Mouse (Mus musculus): ENCODE data around the gene Aym1. TPM values are rescaled to one million over a fixed set of nuclear protein-coding genes. Genes with fewer than 3 reads are reported as not detected.

The Aym1 gene
- polyA plus RNA-seq (2014; fragmentation: Nextera tagmentation; extraction: Ambion mirVana), result not detected in 2 replicates

DNA sequence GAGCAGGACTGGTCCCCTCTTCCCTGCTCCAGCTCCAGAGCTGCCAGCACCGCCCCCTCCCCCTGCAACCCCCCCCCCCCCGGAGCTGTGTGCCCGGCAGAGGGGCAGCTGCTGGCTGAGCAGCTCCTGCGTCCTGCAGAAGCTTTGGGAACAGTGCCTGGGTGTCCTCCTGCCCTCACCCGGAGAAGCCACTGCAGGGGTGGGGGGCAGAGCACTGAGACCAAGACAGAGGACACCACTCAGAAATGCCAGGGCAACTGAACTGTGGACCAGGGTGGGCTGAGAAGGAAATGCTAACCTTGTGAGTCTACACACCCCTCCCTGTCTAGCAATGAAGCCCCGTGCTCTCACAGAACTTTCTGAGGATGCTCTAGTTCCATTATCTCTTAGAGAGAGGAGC lies at the start of gene Aym1:
Gene Aym1 (plus strand): TSS at position 109 of the 400 bp plus-strand sequence.
- 38% methylated on average over 3 of the region's 6 CpGs for WGBS
- H3K27me3 ChIP-seq (ENCODE audit: control insufficient read depth, insufficient read depth, low read length), result 0 out of 2 replicates have a peak, but pooled peaks cover 7% of the 10 kb centered on the region
- no peak within 1 kb of the TSS for H3K4me2 ChIP-seq (ENCODE audit: low read depth, low read length)
- no peak within 1 kb of the TSS for H3K27ac ChIP-seq (ENCODE audit: low read depth, low read length)
- H3K9ac ChIP-seq (replicated peaks; ENCODE audit: low read depth, low read length), result no peak within 1 kb of the TSS
- H3K9me3 ChIP-seq (ENCODE audit: control insufficient read depth, low read length), result no peaks in the 10 kb centered on the region
- no peaks in the 10 kb centered on the region for H3K4me1 ChIP-seq (ENCODE audit: control insufficient read depth, insufficient read depth, low read length)
- no peaks in the 10 kb centered on the region for H3K36me3 ChIP-seq (ENCODE audit: control insufficient read depth, insufficient read depth, low read length)
- ATAC-seq (ENCODE audit: low read depth), result no peak
- no peak within 1 kb of the TSS for H3K4me3 ChIP-seq (ENCODE audit: low read depth, low read length)

DNA sequence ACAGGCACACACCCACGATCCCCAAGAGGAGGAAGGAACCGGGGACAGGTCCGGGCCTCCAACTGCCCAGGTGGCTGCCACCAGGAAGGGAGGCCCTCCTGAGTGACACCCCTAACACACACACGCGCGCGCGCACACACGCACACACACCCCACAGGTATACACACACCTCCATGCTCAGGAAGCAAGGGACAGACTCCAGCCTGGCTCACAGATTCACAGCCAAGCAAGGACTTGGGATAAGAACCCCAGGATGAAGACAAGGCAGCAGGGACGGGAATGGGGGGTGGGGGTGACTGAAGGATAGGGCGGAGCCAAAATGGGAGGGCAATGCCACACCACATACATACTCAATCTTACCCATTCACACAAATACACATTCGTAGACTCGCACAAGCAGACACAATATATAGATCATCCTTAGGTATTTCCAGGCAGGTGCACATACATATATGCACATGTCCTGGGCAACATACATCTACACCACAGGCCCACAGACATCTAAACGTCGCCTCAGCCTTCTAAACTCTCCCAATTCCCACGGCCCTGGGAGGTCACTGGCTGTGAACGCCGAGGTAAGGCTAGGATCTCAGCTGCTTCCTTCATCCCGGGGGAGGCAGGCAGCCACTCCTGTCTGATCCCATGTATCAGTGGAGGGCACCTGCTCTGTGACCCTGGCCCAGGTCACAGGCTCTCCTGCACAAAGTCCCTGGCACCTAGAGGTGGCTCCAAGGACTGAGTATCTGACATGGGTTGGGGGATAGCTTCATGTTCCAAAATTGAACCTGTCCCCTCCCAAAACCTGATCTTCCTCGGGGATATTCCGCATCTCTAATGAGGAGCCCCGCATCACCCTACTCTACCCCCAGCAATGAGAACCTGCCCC lies 47.4 kb upstream of the Aym1 start:
- Histone ChIP-seq H3K9ac (replicated peaks; ENCODE audit: low read depth, low read length) (peak overlapping the region; percentile 90), H3K4me1 (ENCODE audit: control insufficient read depth, insufficient read depth, low read length) (peaks cover 35% of the 10 kb centered on the region), H3K36me3 (ENCODE audit: control insufficient read depth, insufficient read depth, low read length) (no peaks in the 10 kb centered on the region), H3K4me2 (ENCODE audit: low read depth, low read length) (peak overlapping the region; percentile 90), H3K4me3 (ENCODE audit: low read depth, low read length) (peak overlapping the region; percentile 67), H3K27me3 (ENCODE audit: control insufficient read depth, insufficient read depth, low read length) (no peaks in the 10 kb centered on the region), H3K27ac (ENCODE audit: low read depth, low read length) (no peak overlapping the region), H3K9me3 (ENCODE audit: control insufficient read depth, low read length) (no peaks in the 10 kb centered on the region)
- ATAC-seq (ENCODE audit: low read depth), result no peak
- 54% methylated on average over 22 of the region's 22 CpGs for WGBS

DNA sequence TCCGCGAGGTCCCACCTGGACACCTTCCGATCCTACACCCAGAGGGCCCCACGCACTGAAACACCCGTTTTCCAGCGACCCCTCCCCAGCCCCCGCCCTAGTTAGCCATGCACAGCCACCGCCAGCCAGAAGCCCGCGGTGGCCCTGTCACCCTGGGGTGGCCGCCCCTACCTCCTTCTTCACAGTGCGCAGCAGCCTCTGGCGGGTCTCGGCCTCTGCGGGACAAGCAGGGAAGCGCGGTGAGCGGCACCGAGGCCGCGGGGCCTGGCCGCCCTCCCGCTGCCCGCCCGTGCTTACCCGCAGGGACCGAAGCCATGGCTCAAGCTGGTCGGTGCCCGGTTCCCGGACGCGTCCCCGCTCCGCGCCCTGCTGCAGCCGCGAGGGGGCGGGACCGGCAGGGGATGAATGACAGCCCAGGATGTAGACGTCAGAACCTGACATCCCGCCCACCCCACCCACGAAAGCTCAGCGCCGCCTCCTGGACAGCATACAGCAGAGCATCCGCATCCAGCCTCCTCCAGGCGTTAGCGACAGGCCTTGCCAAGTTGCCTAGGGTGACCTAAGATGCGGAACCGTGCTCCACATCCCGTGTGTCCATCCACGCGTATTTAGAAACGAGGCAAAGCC lies 46.6 kb upstream of the Aym1 start, which contains the start of gene Sgsm1:
Gene Sgsm1 (minus strand): TSS at position 410 of the 627 bp plus-strand sequence.
- H3K4me2 ChIP-seq (ENCODE audit: low read depth, low read length), result peak within 1 kb of the TSS; percentile 90
- H3K27me3 ChIP-seq (ENCODE audit: control insufficient read depth, insufficient read depth, low read length), result no peaks in the 10 kb centered on the region
- peak; percentile 79 for ATAC-seq (ENCODE audit: low read depth)
- peaks cover 35% of the 10 kb centered on the region for H3K4me1 ChIP-seq (ENCODE audit: control insufficient read depth, insufficient read depth, low read length)
- H3K27ac ChIP-seq (ENCODE audit: low read depth, low read length), result peak within 1 kb of the TSS; percentile 52; the same call in 1 of the 2 replicates
- H3K36me3 ChIP-seq (ENCODE audit: control insufficient read depth, insufficient read depth, low read length), result no peaks in the 10 kb centered on the region
- no peaks in the 10 kb centered on the region for H3K9me3 ChIP-seq (ENCODE audit: control insufficient read depth, low read length)
- H3K9ac ChIP-seq (replicated peaks; ENCODE audit: low read depth, low read length), result peak within 1 kb of the TSS; percentile 90
- H3K4me3 ChIP-seq (ENCODE audit: low read depth, low read length), result peak within 1 kb of the TSS; percentile 67
- WGBS, result 2% methylated on average over 51 of the region's 53 CpGs

DNA sequence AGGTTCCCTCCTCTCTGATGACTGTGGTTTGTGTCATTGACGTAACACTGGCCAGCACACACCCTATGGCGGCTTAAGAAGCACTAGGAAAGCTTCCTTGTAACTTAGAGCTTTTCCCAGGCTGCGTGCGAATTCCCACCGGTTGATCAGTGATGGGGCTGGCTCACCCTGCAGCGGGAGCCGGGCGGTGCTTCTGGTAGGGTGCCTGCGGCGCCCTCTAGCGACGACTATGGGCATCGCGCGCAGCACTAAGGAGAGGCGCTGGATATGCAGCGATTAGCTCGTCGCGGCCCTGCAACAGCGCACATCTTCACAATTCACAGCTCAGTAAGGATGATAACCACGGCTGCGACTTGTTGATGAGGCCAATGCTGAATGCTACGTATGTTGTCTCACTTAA lies 43.1 kb upstream of the Aym1 start:
- ATAC-seq (ENCODE audit: low read depth), result peak; percentile 52; the same call in 1 of the 2 replicates
- H3K27ac ChIP-seq (ENCODE audit: low read depth, low read length), result no peak overlapping the region
- no peaks in the 10 kb centered on the region for H3K27me3 ChIP-seq (ENCODE audit: control insufficient read depth, insufficient read depth, low read length)
- H3K4me1 ChIP-seq (ENCODE audit: control insufficient read depth, insufficient read depth, low read length), result peaks cover 4% of the 10 kb centered on the region
- H3K9me3 ChIP-seq (ENCODE audit: control insufficient read depth, low read length), result no peaks in the 10 kb centered on the region
- no peaks in the 10 kb centered on the region for H3K36me3 ChIP-seq (ENCODE audit: control insufficient read depth, insufficient read depth, low read length)
- 2% methylated on average over 24 of the region's 24 CpGs for WGBS
- 0 out of 2 replicates have a peak overlapping the region, but pooled peaks have one; percentile 22 for H3K9ac ChIP-seq (replicated peaks; ENCODE audit: low read depth, low read length)
- H3K4me3 ChIP-seq (ENCODE audit: low read depth, low read length), result no peak overlapping the region
- peak overlapping the region; percentile 23 for H3K4me2 ChIP-seq (ENCODE audit: low read depth, low read length)

DNA sequence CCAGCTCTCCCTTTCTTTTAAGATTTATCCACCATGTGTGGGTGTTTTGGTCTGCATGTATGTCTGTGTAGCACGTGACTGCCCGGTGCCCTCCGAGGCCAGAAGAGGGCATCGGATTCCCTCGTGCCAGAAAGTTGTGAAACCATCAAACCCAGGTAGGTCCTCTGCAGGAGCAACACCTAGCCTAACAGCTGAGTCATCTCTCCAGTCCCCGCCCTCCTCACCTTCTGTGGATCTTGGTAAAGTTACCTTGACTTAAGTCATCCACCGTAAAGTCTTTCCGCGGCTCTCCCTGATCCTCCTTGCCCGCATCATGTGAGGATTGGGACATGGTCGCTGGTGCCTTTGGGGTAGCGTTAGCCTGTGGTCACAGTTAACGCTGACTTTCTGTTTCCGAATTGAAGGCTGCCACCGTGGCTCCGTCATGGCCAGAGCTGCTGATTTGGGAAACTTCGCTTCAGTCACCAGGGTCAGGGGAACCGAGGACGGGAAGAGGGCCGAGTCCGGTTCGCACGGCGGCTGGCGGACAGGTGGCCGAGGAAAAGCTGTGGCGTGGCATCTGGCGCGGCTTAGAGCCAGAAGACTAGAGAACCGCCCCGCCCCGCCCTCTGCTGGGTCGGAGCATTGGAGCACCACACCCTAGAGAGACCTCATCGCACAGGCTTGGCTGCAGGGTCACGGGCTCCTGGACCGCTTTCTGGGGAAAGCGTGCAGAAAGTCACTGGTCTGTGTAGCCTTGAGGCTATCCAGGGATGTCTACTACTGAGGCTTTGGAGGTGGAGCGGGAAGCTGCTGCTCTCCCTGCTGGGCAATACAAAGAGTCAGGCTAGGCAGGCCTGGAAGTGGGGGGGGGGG lies 33.1 kb upstream of the Aym1 start:
- WGBS, result 3% methylated on average over 38 of the region's 38 CpGs
- Histone ChIP-seq H3K27ac (ENCODE audit: low read depth, low read length) (no peak overlapping the region), H3K4me3 (ENCODE audit: low read depth, low read length) (peak overlapping the region; percentile 21; the same call in 1 of the 2 replicates), H3K4me2 (ENCODE audit: low read depth, low read length) (peak overlapping the region; percentile 48), H3K36me3 (ENCODE audit: control insufficient read depth, insufficient read depth, low read length) (no peaks in the 10 kb centered on the region), H3K4me1 (ENCODE audit: control insufficient read depth, insufficient read depth, low read length) (0 out of 2 replicates have a peak, but pooled peaks cover 5% of the 10 kb centered on the region), H3K27me3 (ENCODE audit: control insufficient read depth, insufficient read depth, low read length) (no peaks in the 10 kb centered on the region), H3K9me3 (ENCODE audit: control insufficient read depth, low read length) (no peaks in the 10 kb centered on the region), H3K9ac (replicated peaks; ENCODE audit: low read depth, low read length) (0 out of 2 replicates have a peak overlapping the region, but pooled peaks have one; percentile 16)
- ATAC-seq (ENCODE audit: low read depth), result no peak

DNA sequence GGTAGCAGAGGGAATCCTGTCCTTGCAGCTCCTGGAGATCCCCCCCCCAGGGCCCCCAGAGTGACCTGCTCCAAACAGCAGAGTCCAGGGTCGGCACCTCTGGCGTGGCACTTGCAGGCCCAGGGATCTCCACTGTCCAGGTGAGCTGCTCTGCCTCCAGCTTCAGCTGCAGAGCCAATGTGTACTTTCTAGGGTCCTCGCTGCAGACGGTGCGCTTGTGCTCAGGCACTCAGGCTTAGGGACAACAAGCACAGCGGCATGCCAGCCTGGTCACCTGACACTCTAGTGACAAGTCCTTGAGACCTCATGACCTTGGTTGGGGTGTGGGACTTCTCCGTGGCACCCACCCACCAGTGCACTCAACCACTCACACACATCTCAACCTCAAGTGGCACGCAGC lies 27.6 kb upstream of the Aym1 start:
- WGBS, result 94% methylated on average over 8 of the region's 8 CpGs
- no peaks in the 10 kb centered on the region for H3K9me3 ChIP-seq (ENCODE audit: control insufficient read depth, low read length)
- no peaks in the 10 kb centered on the region for H3K36me3 ChIP-seq (ENCODE audit: control insufficient read depth, insufficient read depth, low read length)
- no peak overlapping the region for H3K9ac ChIP-seq (replicated peaks; ENCODE audit: low read depth, low read length)
- ATAC-seq (ENCODE audit: low read depth), result no peak
- H3K4me3 ChIP-seq (ENCODE audit: low read depth, low read length), result no peak overlapping the region
- H3K4me2 ChIP-seq (ENCODE audit: low read depth, low read length), result no peak overlapping the region
- no peaks in the 10 kb centered on the region for H3K4me1 ChIP-seq (ENCODE audit: control insufficient read depth, insufficient read depth, low read length)
- peaks cover 8% of the 10 kb centered on the region for H3K27me3 ChIP-seq (ENCODE audit: control insufficient read depth, insufficient read depth, low read length)
- no peak overlapping the region for H3K27ac ChIP-seq (ENCODE audit: low read depth, low read length)

DNA sequence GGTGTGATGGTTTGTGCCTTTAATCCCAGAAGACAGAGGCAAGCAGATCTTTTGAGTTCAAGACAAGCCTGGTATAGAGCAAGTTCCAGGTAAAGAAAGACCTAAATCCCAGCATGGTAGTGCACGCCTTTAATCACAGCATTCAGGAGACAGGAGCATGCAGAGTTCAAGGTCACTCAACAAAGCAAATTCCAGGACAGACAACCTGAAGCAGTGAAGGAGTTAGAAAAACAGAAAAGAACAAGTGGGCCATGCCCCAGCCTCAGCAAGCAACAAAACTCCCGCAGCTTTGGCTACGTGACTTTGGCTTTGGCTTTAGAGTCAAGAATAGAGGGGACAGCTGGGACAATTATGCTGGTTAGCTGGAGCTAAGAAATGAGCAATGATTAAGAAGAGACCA lies 26.9 kb upstream of the Aym1 start:
- Histone ChIP-seq H3K27ac (ENCODE audit: low read depth, low read length) (no peak overlapping the region), H3K4me1 (ENCODE audit: control insufficient read depth, insufficient read depth, low read length) (no peaks in the 10 kb centered on the region), H3K9ac (replicated peaks; ENCODE audit: low read depth, low read length) (no peak overlapping the region), H3K36me3 (ENCODE audit: control insufficient read depth, insufficient read depth, low read length) (no peaks in the 10 kb centered on the region), H3K27me3 (ENCODE audit: control insufficient read depth, insufficient read depth, low read length) (peaks cover 14% of the 10 kb centered on the region), H3K9me3 (ENCODE audit: control insufficient read depth, low read length) (no peaks in the 10 kb centered on the region), H3K4me2 (ENCODE audit: low read depth, low read length) (no peak overlapping the region), H3K4me3 (ENCODE audit: low read depth, low read length) (no peak overlapping the region)
- 85% methylated on average over 3 of the region's 3 CpGs for WGBS
- no peak for ATAC-seq (ENCODE audit: low read depth)

DNA sequence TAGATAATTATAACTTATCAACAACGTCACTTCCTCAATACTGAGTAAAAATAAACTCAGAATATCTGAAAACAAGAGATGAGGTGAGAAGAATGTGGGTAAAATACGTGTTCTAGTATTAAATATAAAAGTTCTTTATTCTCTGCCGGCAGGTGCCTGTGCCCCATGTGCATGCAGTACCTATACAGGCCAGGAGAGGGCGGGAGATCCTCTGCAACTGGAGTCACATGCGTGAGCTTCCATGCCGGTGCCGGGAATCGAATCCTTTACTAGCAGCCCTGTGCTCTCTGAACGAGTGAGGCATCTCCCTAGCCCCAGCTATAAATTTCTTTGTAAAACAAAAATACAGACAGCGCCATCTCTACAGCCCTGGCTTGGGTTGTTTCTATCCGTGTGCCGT lies 24.9 kb upstream of the Aym1 start:
- ATAC-seq (ENCODE audit: low read depth), result no peak
- peaks cover 19% of the 10 kb centered on the region for H3K27me3 ChIP-seq (ENCODE audit: control insufficient read depth, insufficient read depth, low read length)
- H3K4me2 ChIP-seq (ENCODE audit: low read depth, low read length), result no peak overlapping the region

More for the DNA sequence above, 24.9 kb upstream of the Aym1 start:
- no peak overlapping the region for H3K9ac ChIP-seq (replicated peaks; ENCODE audit: low read depth, low read length)
- H3K27ac ChIP-seq (ENCODE audit: low read depth, low read length), result no peak overlapping the region
- no peaks in the 10 kb centered on the region for H3K36me3 ChIP-seq (ENCODE audit: control insufficient read depth, insufficient read depth, low read length)
- H3K4me3 ChIP-seq (ENCODE audit: low read depth, low read length), result no peak overlapping the region
- H3K4me1 ChIP-seq (ENCODE audit: control insufficient read depth, insufficient read depth, low read length), result peaks cover 4% of the 10 kb centered on the region; the same call in 1 of the 2 replicates
- WGBS, result 34% methylated on average over 12 of the region's 12 CpGs
- H3K9me3 ChIP-seq (ENCODE audit: control insufficient read depth, low read length), result no peaks in the 10 kb centered on the region

Data from neural tube, embryonic 14.5 days (tissue).